Mouse (Mus musculus) liver, embryonic 14.5 days (tissue): ENCODE results near the gene Farsa. TPM values are rescaled to one million over a fixed set of nuclear protein-coding genes. Genes with fewer than 3 reads are reported as not detected.
"Not testable (repeated sequence)": the region's sequence is repeated elsewhere in the genome, so short reads cannot be mapped to it uniquely, and the experiment has no call there.

ENCODE experiments used
- ATAC-seq: fragments of 200-750 bp; cut with Nextera tagmentation; 2 replicates; pipeline ENCODE4 v1.8.0; 2017; ENCODE audit warnings: moderate number of reproducible peaks, mild to moderate bottlenecking, moderate library complexity; ENCODE audit not compliant: insufficient read depth
- DNase-seq, 3 experiments: peaks; one replicate each; pipeline ENCODE4 v3.0.0-alpha.2; 2012 to 2013; ENCODE audit warnings: low read depth in 3 of 3, low spot score in 3 of 3
- H3K27ac ChIP-seq: fragments of 300-500 bp; sonication (generic); 2 replicates; pipeline ENCODE4 v1.5.1; 2014; ENCODE audit warnings: moderate library complexity, mild to moderate bottlenecking, control low read depth, inconsistent platforms
- H3K27me3 ChIP-seq: fragments of 300-500 bp; sonication (generic); 2 replicates; pipeline ENCODE4 v1.6.1; 2014; ENCODE audit warnings: mild to moderate bottlenecking, low read length, moderate library complexity; ENCODE audit not compliant: control insufficient read depth, insufficient read depth
- H3K36me3 ChIP-seq: fragments of 300-500 bp; sonication (generic); replicated peaks from 2 replicates; pipeline ENCODE4 v1.6.1; 2014; ENCODE audit warnings: low read depth; ENCODE audit not compliant: control insufficient read depth, insufficient read depth
- H3K4me1 ChIP-seq, 2 experiments: fragments of 200-500 bp in 1 of 2; fragments of 300-500 bp in 1 of 2; sonication (generic) in 1 of 2; replicated peaks; 2 replicates each; pipeline ENCODE4 v1.6.1; 2012 to 2014; ENCODE audit warnings: antibody characterized with exemption in 1 of 2, inconsistent platforms in 1 of 2, low read length in 1 of 2; ENCODE audit not compliant: control insufficient read depth in 2 of 2, insufficient read depth in 2 of 2
- H3K4me2 ChIP-seq: fragments of 300-500 bp; sonication (generic); 2 replicates; pipeline ENCODE4 v1.6.1; 2014; ENCODE audit warnings: low read depth, mild to moderate bottlenecking, control low read depth, moderate library complexity
- H3K4me3 ChIP-seq, 2 experiments: fragments of 200-500 bp in 1 of 2; fragments of 300-500 bp in 1 of 2; sonication (generic) in 1 of 2; 2 replicates each; pipeline ENCODE4 v1.5.1; 2012 to 2014; ENCODE audit warnings: low read depth in 2 of 2, low read length in 2 of 2, mild to moderate bottlenecking in 2 of 2, control low read depth in 1 of 2, inconsistent platforms in 1 of 2, moderate library complexity in 1 of 2; ENCODE audit not compliant: insufficient read depth in 1 of 2
- H3K9ac ChIP-seq: fragments of 300-500 bp; sonication (generic); replicated peaks from 2 replicates; pipeline ENCODE4 v1.6.1; 2014; ENCODE audit warnings: mild to moderate bottlenecking, control low read depth, moderate library complexity
- H3K9me3 ChIP-seq: fragments of 300-500 bp; sonication (generic); 2 replicates; pipeline ENCODE4 v1.6.1; 2016; ENCODE audit warnings: low read length, mixed read lengths; ENCODE audit not compliant: control insufficient read depth
- CTCF ChIP-seq: IDR thresholded peaks from 2 replicates; pipeline ENCODE4 v1.5.1; 2016; ENCODE audit warnings: antibody characterized with exemption, low read depth, control low read depth
- EP300 ChIP-seq: IDR thresholded peaks from 2 replicates; pipeline ENCODE4 v1.6.1; 2016; ENCODE audit warnings: antibody characterized with exemption, low read depth
- WGBS: fragments of 180-500 bp; shearing (Covaris S2); extraction: QIAGEN DNeasy Blood & Tissue Kit; methylation state at CpG from one replicate; pipeline ENCODE4 v1.1.7; 2014; ENCODE audit not compliant: insufficient replicate concordance; 5-methylcytosine and 5-hydroxymethylcytosine counted together
- polyA plus RNA-seq, 2 experiments: library from polyadenylated mRNA; depleted of rRNA in 1 of 2; stranded (reverse) in 1 of 2; unstranded in 1 of 2; fragments of >200 nt; fragmentation: Nextera tagmentation in 1 of 2; extraction: Ambion mirVana in 1 of 2; gene quantifications; 2 replicates each; pipeline versions ENCODE4 v1.2.1 to v1.2.3; 2012 to 2014

The Farsa gene
- polyA plus RNA-seq, 2 experiments, result 45.8 to 54.8 TPM

GRCm38 (mm10) chr8:84816117-84816516 lies 40.7 kb upstream of the Farsa start:
- Histone ChIP-seq H3K4me1 (peaks cover 2 to 5% of the 10 kb centered on the region in 2 experiments; a peak in 2 of 4 replicates), H3K9me3 (no peaks in the 10 kb centered on the region), H3K4me2 (no peak overlapping the region), H3K36me3 (no peaks in the 10 kb centered on the region), H3K9ac (no peak overlapping the region), H3K4me3 (no peak overlapping the region), H3K27me3 (peaks cover 12% of the 10 kb centered on the region), H3K27ac (no peak overlapping the region)
- ATAC-seq (no peak), DNase-seq (no peak)
- WGBS, result 75% methylated on average over 17 of the region's 17 CpGs
- TF ChIP-seq CTCF (no peak), EP300 (no peak)

- H3K9ac ChIP-seq, result no peak within 1 kb of the TSS
- no peak within 1 kb of the TSS for H3K4me2 ChIP-seq
- H3K4me3 ChIP-seq, result no peak within 1 kb of the TSS
- H3K9me3 ChIP-seq, result no peaks in the 10 kb centered on the region
- 63% methylated on average over 3 of the region's 3 CpGs for WGBS
- H3K27ac ChIP-seq, result no peak within 1 kb of the TSS
- H3K4me1 ChIP-seq, result peaks cover 13 to 18% of the 10 kb centered on the region in 2 experiments
- no peaks in the 10 kb centered on the region for H3K27me3 ChIP-seq
- H3K36me3 ChIP-seq, result no peaks in the 10 kb centered on the region
- ATAC-seq (no peak), DNase-seq (no peak)
- TF ChIP-seq CTCF (no peak), EP300 (no peak)
Observed at GRCm38 (mm10) chr8:84822723-84823122, 34.1 kb upstream of the Farsa start, which contains the start of gene Dand5. Gene Dand5, minus strand, starts transcription at chr8:84822823.

- DNase-seq (no peak), ATAC-seq (peak; percentile 53)
- TF ChIP-seq CTCF, result peak; percentile 97
- no peak for TF ChIP-seq EP300
- H3K9ac ChIP-seq, result no peak overlapping the region
- H3K27ac ChIP-seq, result no peak overlapping the region
- under 1% methylated on average over 18 of the region's 18 CpGs for WGBS
- no peaks in the 10 kb centered on the region for H3K9me3 ChIP-seq
- H3K27me3 ChIP-seq, result no peaks in the 10 kb centered on the region
- no peak overlapping the region for H3K4me2 ChIP-seq
- no peaks in the 10 kb centered on the region for H3K36me3 ChIP-seq
- H3K4me3 ChIP-seq, result no peak overlapping the region
- peaks cover 13 to 18% of the 10 kb centered on the region in 2 experiments for H3K4me1 ChIP-seq
Observed at GRCm38 (mm10) chr8:84823653-84824052, 33.1 kb upstream of the Farsa start.

GRCm38 (mm10) chr8:84825636-84826035 lies 31.2 kb upstream of the Farsa start:
- Histone ChIP-seq H3K27me3 (no peaks in the 10 kb centered on the region), H3K4me1 (peaks cover 19 to 20% of the 10 kb centered on the region in 2 experiments), H3K9me3 (no peaks in the 10 kb centered on the region), H3K4me3 (no peak overlapping the region), H3K9ac (no peak overlapping the region; the same call in 1 of the 2 replicates), H3K4me2 (peak overlapping the region; percentile 26), H3K36me3 (no peaks in the 10 kb centered on the region), H3K27ac (peak overlapping the region; percentile 60)
- no peak for DNase-seq
- WGBS, result 21% methylated on average over 4 of the region's 4 CpGs
- peak; percentile 45; the same call in 1 of the 2 replicates for ATAC-seq
- TF ChIP-seq EP300, result no peak
- no peak for TF ChIP-seq CTCF

GRCm38 (mm10) chr8:84826518-84826917 lies 30.3 kb upstream of the Farsa start:
- H3K9me3 ChIP-seq, H3K27me3 ChIP-seq, DNase-seq, H3K4me2 ChIP-seq, H3K9ac ChIP-seq, H3K4me3 ChIP-seq, H3K36me3 ChIP-seq: not testable (repeated sequence)
- H3K4me1 ChIP-seq, result peaks cover 22 to 26% of the 10 kb centered on the region in 2 experiments
- peak overlapping the region; percentile 42 for H3K27ac ChIP-seq
- peak; percentile 27; the same call in 1 of the 2 replicates for ATAC-seq
- 58% methylated on average over 2 of the region's 2 CpGs for WGBS
